Mouse (Mus musculus): ENCODE data around the gene Dnah1.

Gene Dnah1

DNA sequence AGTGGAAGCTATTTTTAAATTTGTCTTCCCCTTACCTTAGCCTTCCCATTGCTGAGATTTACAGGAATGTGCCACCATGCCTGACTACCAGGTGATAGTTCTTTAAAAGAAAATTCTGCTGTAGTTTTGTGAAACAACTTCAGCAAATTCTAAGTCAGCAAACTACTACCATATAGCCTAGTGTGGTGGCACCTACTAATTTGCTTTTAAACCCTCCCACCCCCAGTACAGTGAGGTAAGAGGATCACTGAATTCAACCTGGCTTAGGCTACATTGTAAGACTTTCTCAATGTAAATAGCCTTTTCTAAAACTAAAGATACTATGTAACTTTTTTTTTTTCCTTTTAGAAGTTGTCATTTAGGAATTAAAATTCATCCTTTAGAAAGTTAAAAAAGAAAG, 14.3 kb upstream of the Dnah1 start:
- 0 out of 2 replicates have a peak, but pooled peaks cover 3% of the 10 kb centered on the region for H3K27me3 ChIP-seq (ENCODE audit: insufficient read depth, low read length)
- no peaks in the 10 kb centered on the region for H3K9me3 ChIP-seq (ENCODE audit: low read length)
- no peak for TF ChIP-seq CTCF (conservative IDR thresholded peaks at IDR 0.05; ENCODE audit: low read length)
- TF ChIP-seq NANOG (IDR thresholded peaks at IDR 0.05; ENCODE audit: borderline replicate concordance, low read length) = no peak
- TF ChIP-seq POU5F1 (IDR thresholded peaks at IDR 0.05; ENCODE audit: borderline replicate concordance, low read length) = no peak
- peaks cover 22% of the 10 kb centered on the region for H3K4me1 ChIP-seq (replicated peaks; ENCODE audit: low read depth, low read length)
- H3K36me3 ChIP-seq (ENCODE audit: insufficient read depth, low read length) = peaks cover 4% of the 10 kb centered on the region; the same call in 1 of the 2 replicates
- no peak overlapping the region; the same call in 1 of the 2 replicates for H3K4me3 ChIP-seq (replicated peaks; ENCODE audit: low read length)

DNA sequence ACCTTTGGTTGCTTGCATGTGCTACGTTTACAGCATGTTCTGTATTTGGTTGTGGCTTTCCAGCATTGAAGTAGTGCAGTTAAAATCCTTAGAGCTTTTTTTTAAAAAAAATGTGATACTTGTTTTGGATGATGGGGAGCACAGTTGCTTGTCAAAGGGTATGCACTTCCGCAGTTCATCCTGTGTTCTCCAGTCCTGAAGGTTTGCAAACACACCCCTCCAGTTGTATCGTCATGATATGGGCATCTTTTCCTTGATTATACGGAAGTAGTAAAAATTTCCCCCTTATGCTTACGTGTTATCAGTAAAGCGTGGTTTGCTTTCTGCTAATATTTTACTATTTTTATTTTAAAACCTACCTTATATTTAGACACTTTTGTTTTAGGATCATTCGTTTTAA, 13.7 kb upstream of the Dnah1 start:
- Histone ChIP-seq H3K36me3 (ENCODE audit: insufficient read depth, low read length) (peaks cover 4% of the 10 kb centered on the region; the same call in 1 of the 2 replicates), H3K9me3 (ENCODE audit: low read length) (no peaks in the 10 kb centered on the region), H3K27me3 (ENCODE audit: insufficient read depth, low read length) (0 out of 2 replicates have a peak, but pooled peaks cover 5% of the 10 kb centered on the region), H3K4me3 (replicated peaks; ENCODE audit: low read length) (peak overlapping the region; percentile 94), H3K4me1 (replicated peaks; ENCODE audit: low read depth, low read length) (peaks cover 22% of the 10 kb centered on the region)
- TF ChIP-seq CTCF (conservative IDR thresholded peaks at IDR 0.05; ENCODE audit: low read length) (no peak), POU5F1 (IDR thresholded peaks at IDR 0.05; ENCODE audit: borderline replicate concordance, low read length) (no peak), NANOG (IDR thresholded peaks at IDR 0.05; ENCODE audit: borderline replicate concordance, low read length) (no peak)

DNA sequence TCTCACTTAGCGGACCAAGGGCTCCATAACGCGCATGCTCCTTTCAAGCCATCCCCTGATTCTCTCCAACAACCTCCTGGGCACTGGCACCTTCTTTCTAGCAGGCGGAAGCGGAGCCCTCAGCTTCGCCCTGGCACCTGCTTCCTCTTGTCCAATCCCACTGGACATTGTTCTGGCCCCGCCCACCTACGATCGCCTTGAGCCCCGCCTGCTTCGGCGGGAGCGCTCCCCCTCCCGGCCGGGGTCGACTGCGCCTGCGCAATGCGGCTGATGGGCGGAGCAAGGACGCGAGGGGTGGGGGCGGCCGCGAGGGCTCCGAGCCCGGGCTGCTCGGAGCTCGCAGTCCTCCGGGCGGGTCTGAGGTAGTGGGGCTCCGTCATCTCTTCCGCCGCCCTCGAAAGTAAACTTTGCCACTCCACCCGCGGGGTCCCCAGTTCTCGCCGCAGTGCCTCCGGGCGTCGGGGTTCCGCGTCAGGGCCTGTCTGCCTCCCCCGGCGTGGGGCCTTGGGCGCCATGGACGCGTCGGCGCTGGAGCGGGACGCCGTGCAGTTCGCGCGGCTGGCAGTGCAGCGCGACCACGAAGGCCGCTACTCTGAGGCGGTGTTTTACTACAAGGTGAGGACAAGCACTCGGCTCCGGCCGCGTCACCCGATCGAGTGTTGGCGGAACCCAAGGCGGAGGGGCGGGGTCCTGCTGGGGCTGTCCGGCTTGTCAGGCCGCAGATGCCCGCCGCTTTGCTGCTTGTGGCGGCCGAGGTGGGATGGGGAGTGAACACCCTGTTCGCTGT, 12.9 kb upstream of the Dnah1 start, which contains the start of gene Capn7:
Capn7 (plus strand) TSS at position 270 of the 787 bp plus-strand sequence.
- Histone ChIP-seq H3K4me1 (replicated peaks; ENCODE audit: low read depth, low read length) (peaks cover 22% of the 10 kb centered on the region), H3K36me3 (ENCODE audit: insufficient read depth, low read length) (peaks cover 4% of the 10 kb centered on the region; the same call in 1 of the 2 replicates), H3K4me3 (replicated peaks; ENCODE audit: low read length) (peak within 1 kb of the TSS; percentile 94), H3K27me3 (ENCODE audit: insufficient read depth, low read length) (0 out of 2 replicates have a peak, but pooled peaks cover 5% of the 10 kb centered on the region), H3K9me3 (ENCODE audit: low read length) (no peaks in the 10 kb centered on the region)
- TF ChIP-seq NANOG (IDR thresholded peaks at IDR 0.05; ENCODE audit: borderline replicate concordance, low read length) = no peak
- TF ChIP-seq CTCF (conservative IDR thresholded peaks at IDR 0.05; ENCODE audit: low read length) = no peak
- no peak for TF ChIP-seq POU5F1 (IDR thresholded peaks at IDR 0.05; ENCODE audit: borderline replicate concordance, low read length)

DNA sequence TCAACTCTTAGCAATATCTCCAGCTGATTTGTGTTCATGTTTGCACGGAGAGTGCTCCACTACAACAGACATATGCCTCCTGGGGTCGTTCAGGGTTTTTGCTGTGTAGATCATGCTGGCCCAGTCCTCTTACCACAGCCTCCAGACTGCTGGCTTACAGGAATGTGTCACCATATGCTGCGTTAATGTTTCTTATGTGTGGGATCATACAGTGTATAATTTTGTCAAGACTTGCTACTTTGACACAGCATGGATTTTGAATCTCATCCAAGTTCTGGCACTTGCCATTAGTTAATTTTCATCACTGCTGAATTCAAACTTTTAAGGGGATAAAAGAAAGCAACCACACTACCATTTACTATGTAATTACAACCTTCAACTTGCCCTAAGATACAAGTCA, 12.1 kb upstream of the Dnah1 start:
- H3K4me3 ChIP-seq (replicated peaks; ENCODE audit: low read length) = peak overlapping the region; percentile 94
- H3K27me3 ChIP-seq (ENCODE audit: insufficient read depth, low read length) = 0 out of 2 replicates have a peak, but pooled peaks cover 8% of the 10 kb centered on the region
- H3K4me1 ChIP-seq (replicated peaks; ENCODE audit: low read depth, low read length) = peaks cover 22% of the 10 kb centered on the region
- H3K36me3 ChIP-seq (ENCODE audit: insufficient read depth, low read length) = peaks cover 4% of the 10 kb centered on the region; the same call in 1 of the 2 replicates
- no peaks in the 10 kb centered on the region for H3K9me3 ChIP-seq (ENCODE audit: low read length)
- TF ChIP-seq POU5F1 (IDR thresholded peaks at IDR 0.05; ENCODE audit: borderline replicate concordance, low read length) = no peak
- TF ChIP-seq CTCF (conservative IDR thresholded peaks at IDR 0.05; ENCODE audit: low read length) = no peak
- no peak for TF ChIP-seq NANOG (IDR thresholded peaks at IDR 0.05; ENCODE audit: borderline replicate concordance, low read length)

DNA sequence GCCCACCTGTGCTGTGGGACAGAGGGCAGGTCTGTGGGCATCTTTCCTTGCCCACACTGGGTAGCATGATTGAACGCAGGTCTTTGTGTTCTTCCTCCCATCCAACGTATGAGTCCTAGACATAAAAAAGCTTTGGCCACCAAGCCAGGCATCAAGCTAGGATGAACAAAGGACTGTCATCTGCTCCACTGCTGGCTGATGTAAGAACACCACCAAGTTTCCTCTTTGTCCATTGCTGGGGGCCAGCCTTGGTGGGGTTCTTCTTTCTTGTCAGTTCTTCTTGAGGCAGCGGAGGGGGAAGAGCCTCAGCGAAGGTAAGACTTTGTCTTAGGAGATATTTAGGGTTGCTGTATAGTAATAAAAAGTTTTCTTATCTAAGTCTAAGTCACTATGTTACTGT, 7.3 kb upstream of the Dnah1 start:
- H3K9me3 ChIP-seq (ENCODE audit: low read length) = no peaks in the 10 kb centered on the region
- TF ChIP-seq POU5F1 (IDR thresholded peaks at IDR 0.05; ENCODE audit: borderline replicate concordance, low read length) (no peak), NANOG (IDR thresholded peaks at IDR 0.05; ENCODE audit: borderline replicate concordance, low read length) (no peak), CTCF (conservative IDR thresholded peaks at IDR 0.05; ENCODE audit: low read length) (no peak)
- H3K36me3 ChIP-seq (ENCODE audit: insufficient read depth, low read length) = no peaks in the 10 kb centered on the region
- H3K27me3 ChIP-seq (ENCODE audit: insufficient read depth, low read length) = 0 out of 2 replicates have a peak, but pooled peaks cover 9% of the 10 kb centered on the region
- peaks cover 14% of the 10 kb centered on the region; the same call in 1 of the 2 replicates for H3K4me1 ChIP-seq (replicated peaks; ENCODE audit: low read depth, low read length)
- H3K4me3 ChIP-seq (replicated peaks; ENCODE audit: low read length) = no peak overlapping the region

DNA sequence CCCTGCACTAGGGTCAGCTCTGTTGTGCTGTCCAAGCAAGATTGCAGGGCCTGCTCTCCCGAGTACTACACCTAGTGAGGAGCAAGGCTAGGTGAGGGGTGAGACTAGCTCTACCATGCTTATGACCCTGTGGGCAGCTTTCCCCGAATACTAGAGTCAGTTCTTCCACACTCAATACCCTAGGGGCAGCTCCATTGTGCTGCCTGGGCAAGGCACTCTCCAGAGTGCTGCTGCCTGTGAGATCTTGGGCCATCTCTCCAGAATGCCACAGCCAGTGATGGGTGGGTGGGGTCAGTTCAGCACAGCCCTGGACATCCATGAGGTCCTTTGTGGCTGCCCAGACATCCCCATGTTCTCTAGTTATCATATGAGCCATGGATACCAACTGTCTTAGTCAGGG, 6.0 kb upstream of the Dnah1 start:
- Histone ChIP-seq H3K36me3 (ENCODE audit: insufficient read depth, low read length) (no peaks in the 10 kb centered on the region), H3K4me1 (replicated peaks; ENCODE audit: low read depth, low read length) (peaks cover 8% of the 10 kb centered on the region; the same call in 1 of the 2 replicates), H3K4me3 (replicated peaks; ENCODE audit: low read length) (no peak overlapping the region), H3K27me3 (ENCODE audit: insufficient read depth, low read length) (0 out of 2 replicates have a peak, but pooled peaks cover 6% of the 10 kb centered on the region), H3K9me3 (ENCODE audit: low read length) (no peaks in the 10 kb centered on the region)
- TF ChIP-seq NANOG (IDR thresholded peaks at IDR 0.05; ENCODE audit: borderline replicate concordance, low read length) = no peak
- no peak for TF ChIP-seq POU5F1 (IDR thresholded peaks at IDR 0.05; ENCODE audit: borderline replicate concordance, low read length)
- no peak for TF ChIP-seq CTCF (conservative IDR thresholded peaks at IDR 0.05; ENCODE audit: low read length)

DNA sequence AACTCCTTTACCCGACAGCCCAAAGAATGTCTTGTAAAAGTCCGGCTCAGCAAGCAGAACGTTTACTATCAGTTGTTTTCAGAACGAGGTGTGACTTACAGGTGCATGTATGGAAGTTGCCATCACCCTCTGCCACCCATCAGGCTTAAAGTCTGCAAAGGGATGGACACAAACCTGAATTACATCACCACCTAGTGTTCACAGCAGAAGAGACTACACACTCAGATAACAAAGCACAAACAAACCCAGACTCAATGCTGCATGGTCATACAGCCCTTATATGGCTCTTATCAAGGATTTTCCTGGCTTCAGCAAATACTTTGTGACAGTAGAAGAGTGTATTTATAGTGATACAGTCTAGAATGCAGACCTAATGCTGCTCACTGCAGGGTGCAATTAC, 4.0 kb upstream of the Dnah1 start:
- no peak overlapping the region for H3K4me3 ChIP-seq (replicated peaks; ENCODE audit: low read length)
- H3K36me3 ChIP-seq (ENCODE audit: insufficient read depth, low read length) = no peaks in the 10 kb centered on the region
- TF ChIP-seq NANOG (IDR thresholded peaks at IDR 0.05; ENCODE audit: borderline replicate concordance, low read length) (no peak), POU5F1 (IDR thresholded peaks at IDR 0.05; ENCODE audit: borderline replicate concordance, low read length) (no peak), CTCF (conservative IDR thresholded peaks at IDR 0.05; ENCODE audit: low read length) (no peak)
- H3K4me1 ChIP-seq (replicated peaks; ENCODE audit: low read depth, low read length) = peaks cover 24% of the 10 kb centered on the region
- peaks cover 18% of the 10 kb centered on the region; the same call in 1 of the 2 replicates for H3K27me3 ChIP-seq (ENCODE audit: insufficient read depth, low read length)
- no peaks in the 10 kb centered on the region for H3K9me3 ChIP-seq (ENCODE audit: low read length)

DNA sequence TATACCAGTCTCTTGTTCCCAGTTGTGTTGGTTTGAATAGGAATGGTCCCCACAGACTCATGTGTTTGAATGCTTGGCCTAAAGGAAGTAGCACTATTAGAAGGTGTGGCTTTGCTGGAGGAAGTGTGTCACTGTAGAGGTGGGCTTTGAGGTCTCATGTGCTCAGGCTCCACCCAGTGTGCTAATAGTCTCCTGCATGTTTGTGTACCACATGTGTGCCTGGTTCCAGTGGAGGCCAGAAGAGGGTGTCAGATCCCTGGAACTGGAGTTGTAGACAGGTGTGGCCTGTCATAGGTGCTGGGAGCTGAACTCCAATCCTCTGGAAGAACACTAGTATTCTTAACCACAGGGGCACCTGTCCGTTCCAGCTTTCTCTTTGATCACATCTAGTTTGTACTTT, 3.5 kb upstream of the Dnah1 start:
- peaks cover 24% of the 10 kb centered on the region for H3K4me1 ChIP-seq (replicated peaks; ENCODE audit: low read depth, low read length)
- peaks cover 19% of the 10 kb centered on the region; the same call in 1 of the 2 replicates for H3K27me3 ChIP-seq (ENCODE audit: insufficient read depth, low read length)
- H3K36me3 ChIP-seq (ENCODE audit: insufficient read depth, low read length) = no peaks in the 10 kb centered on the region
- TF ChIP-seq NANOG (IDR thresholded peaks at IDR 0.05; ENCODE audit: borderline replicate concordance, low read length) (no peak), POU5F1 (IDR thresholded peaks at IDR 0.05; ENCODE audit: borderline replicate concordance, low read length) (no peak), CTCF (conservative IDR thresholded peaks at IDR 0.05; ENCODE audit: low read length) (no peak)
- H3K4me3 ChIP-seq (replicated peaks; ENCODE audit: low read length) = no peak overlapping the region
- no peaks in the 10 kb centered on the region for H3K9me3 ChIP-seq (ENCODE audit: low read length)

Measured in E14TG2a.4 (cell line).